Mouse (Mus musculus) CH12.LX (cell line): ENCODE results near the gene Rbbp8nl. TPM values are rescaled to one million over a fixed set of nuclear protein-coding genes. Genes with fewer than 3 reads are reported as not detected.

Experiments
- DNase-seq: peaks from one replicate; pipeline ENCODE4 v3.0.0-alpha.2; 2013; ENCODE audit errors: extremely low read depth
- H3K27ac ChIP-seq: 2 replicates; pipeline ENCODE4 v1.5.1; 2012; ENCODE audit warnings: low read depth, mild to moderate bottlenecking, control low read depth, moderate library complexity; ENCODE audit not compliant: insufficient read depth
- H3K27me3 ChIP-seq: replicated peaks from 2 replicates; pipeline ENCODE3; 2012; ENCODE audit warnings: inconsistent platforms
- H3K36me3 ChIP-seq, 2 experiments: replicated peaks in 1 of 2; 2 replicates each; pipeline versions ENCODE3 to v1.6.1; 2012; ENCODE audit warnings: inconsistent platforms in 1 of 2, low read length in 1 of 2, mild to moderate bottlenecking in 1 of 2, mixed read lengths in 1 of 2, moderate library complexity in 1 of 2; ENCODE audit not compliant: control insufficient read depth in 1 of 2, insufficient read depth in 1 of 2
- H3K4me1 ChIP-seq, 2 experiments: 2 replicates each; pipeline ENCODE4 v1.6.1; 2012; ENCODE audit warnings: inconsistent platforms in 1 of 2, moderate library complexity in 1 of 2; ENCODE audit not compliant: insufficient read depth in 2 of 2, control insufficient read depth in 1 of 2
- H3K4me2 ChIP-seq: 2 replicates; pipeline ENCODE4 v1.6.1; 2012; ENCODE audit warnings: low read depth, mild to moderate bottlenecking, control low read depth; ENCODE audit not compliant: poor library complexity, insufficient read depth, severe bottlenecking
- H3K4me3 ChIP-seq, 3 experiments: fragments of 150-350 bp in 1 of 3; sonication (generic) in 1 of 3; replicated peaks in 1 of 3; 2 replicates each; pipeline versions ENCODE3 to v1.5.1; 2011 to 2012; ENCODE audit warnings: low read depth in 2 of 3, low read length in 2 of 3, mild to moderate bottlenecking in 2 of 3, moderate library complexity in 2 of 3, control low read depth in 1 of 3, improper control_type of control experiment in 1 of 3, inconsistent platforms in 1 of 3, mixed read lengths in 1 of 3; ENCODE audit not compliant: poor library complexity in 1 of 3
- H3K79me2 ChIP-seq: replicated peaks from 2 replicates; pipeline ENCODE4 v1.6.1; 2012; ENCODE audit warnings: mild to moderate bottlenecking, moderate library complexity; ENCODE audit not compliant: control insufficient read depth, poor library complexity, insufficient read depth, severe bottlenecking; ENCODE audit errors: extremely low read depth
- H3K9ac ChIP-seq: 2 replicates; pipeline ENCODE4 v1.6.1; 2012; ENCODE audit warnings: low read depth, mild to moderate bottlenecking, control low read depth, moderate library complexity; ENCODE audit not compliant: insufficient read depth
- H3K9me3 ChIP-seq: replicated peaks from 2 replicates; pipeline ENCODE3; 2012; ENCODE audit warnings: low read length, inconsistent platforms, mixed read lengths
- BHLHE40 ChIP-seq: IDR thresholded peaks from 2 replicates; pipeline ENCODE4 v1.6.1; 2011; ENCODE audit warnings: mild to moderate bottlenecking, low read depth, low read length, improper control_type of control experiment
- CHD1 ChIP-seq: IDR thresholded peaks from 2 replicates; pipeline ENCODE4 v1.6.1; 2012; ENCODE audit warnings: low read depth, low read length, improper control_type of control experiment, inconsistent platforms
- CHD2 ChIP-seq: IDR thresholded peaks from 2 replicates; pipeline ENCODE4 v1.6.1; 2011; ENCODE audit warnings: low read length, improper control_type of control experiment
- CTCF ChIP-seq, 2 experiments: IDR thresholded peaks in 1 of 2; conservative IDR thresholded peaks in 1 of 2; 2 replicates each; pipeline ENCODE4 v1.5.1; 2011 to 2012; ENCODE audit warnings: low read depth in 2 of 2, low read length in 2 of 2, improper control_type of control experiment in 1 of 2, inconsistent platforms in 1 of 2, mild to moderate bottlenecking in 1 of 2, moderate library complexity in 1 of 2
- E2F4 ChIP-seq: IDR thresholded peaks from 2 replicates; pipeline ENCODE4 v1.6.1; 2011; ENCODE audit warnings: low read depth, low read length, improper control_type of control experiment; ENCODE audit not compliant: insufficient replicate concordance
- HCFC1 ChIP-seq: IDR thresholded peaks from 2 replicates; pipeline ENCODE4 v1.6.1; 2012; ENCODE audit warnings: low read depth, mild to moderate bottlenecking, inconsistent platforms, low read length, improper control_type of control experiment
- IRF4 ChIP-seq: IDR thresholded peaks from 2 replicates; pipeline ENCODE4 v1.6.1; 2014; ENCODE audit warnings: low read depth, mild to moderate bottlenecking, inconsistent platforms, low read length, improper control_type of control experiment
- JUN ChIP-seq: IDR thresholded peaks from 2 replicates; pipeline ENCODE4 v1.6.1; 2011; ENCODE audit warnings: low read depth, mild to moderate bottlenecking, low read length, improper control_type of control experiment, moderate library complexity; ENCODE audit not compliant: insufficient read depth
- JUND ChIP-seq: conservative IDR thresholded peaks from 2 replicates; pipeline ENCODE4 v1.6.1; 2011; ENCODE audit warnings: low read depth, low read length, improper control_type of control experiment
- MAZ ChIP-seq: IDR thresholded peaks from 2 replicates; pipeline ENCODE4 v1.6.1; 2012; ENCODE audit warnings: low read depth, mild to moderate bottlenecking, inconsistent platforms, low read length, improper control_type of control experiment, moderate library complexity
- MXI1 ChIP-seq: IDR thresholded peaks from 2 replicates; pipeline ENCODE4 v1.6.1; 2011; ENCODE audit warnings: mild to moderate bottlenecking, low read depth, low read length, improper control_type of control experiment
- NELFE ChIP-seq: IDR thresholded peaks from 2 replicates; pipeline ENCODE4 v1.6.1; 2011; ENCODE audit warnings: low read depth, low read length, improper control_type of control experiment
- NRF1 ChIP-seq: IDR thresholded peaks from 2 replicates; pipeline ENCODE4 v1.6.1; 2014; ENCODE audit warnings: low read depth, mild to moderate bottlenecking, inconsistent platforms, low read length, improper control_type of control experiment, moderate library complexity
- PAX5 ChIP-seq: IDR thresholded peaks from 2 replicates; pipeline ENCODE4 v1.6.1; 2012; ENCODE audit warnings: low read length, inconsistent platforms, mixed read lengths
- POLR2A ChIP-seq: IDR thresholded peaks from 2 replicates; pipeline ENCODE4 v1.6.1; 2011; ENCODE audit warnings: low read depth, mild to moderate bottlenecking, improper control_type of control experiment, low read length
- POLR2AphosphoS2 ChIP-seq: IDR thresholded peaks from 2 replicates; pipeline ENCODE4 v1.6.1; 2011; ENCODE audit warnings: low read depth, low read length, improper control_type of control experiment
- RAD21 ChIP-seq: IDR thresholded peaks from 2 replicates; pipeline ENCODE4 v1.6.1; 2011; ENCODE audit warnings: low read depth, mild to moderate bottlenecking, low read length, improper control_type of control experiment, moderate library complexity
- SIN3A ChIP-seq: IDR thresholded peaks from 2 replicates; pipeline ENCODE4 v1.6.1; 2012; ENCODE audit warnings: low read length, improper control_type of control experiment, inconsistent platforms
- SMC3 ChIP-seq: IDR thresholded peaks from 2 replicates; pipeline ENCODE4 v1.6.1; 2011; ENCODE audit warnings: low read depth, low read length, improper control_type of control experiment
- TCF12 ChIP-seq: IDR thresholded peaks from 2 replicates; pipeline ENCODE4 v1.6.1; 2014; ENCODE audit warnings: low read depth, mild to moderate bottlenecking, inconsistent platforms, low read length, improper control_type of control experiment
- UBTF ChIP-seq: IDR thresholded peaks from 2 replicates; pipeline ENCODE4 v1.6.1; 2012; ENCODE audit warnings: low read depth, mild to moderate bottlenecking, inconsistent platforms, low read length, improper control_type of control experiment, moderate library complexity
- ZC3H11A ChIP-seq: IDR thresholded peaks from 2 replicates; pipeline ENCODE4 v1.6.1; 2012; ENCODE audit warnings: low read depth, mild to moderate bottlenecking, inconsistent platforms, low read length, improper control_type of control experiment
- ZKSCAN1 ChIP-seq: IDR thresholded peaks from 2 replicates; pipeline ENCODE4 v1.6.1; 2012; ENCODE audit warnings: low read depth, inconsistent platforms, low read length, improper control_type of control experiment, borderline replicate concordance
- ZNF384 ChIP-seq: IDR thresholded peaks from 2 replicates; pipeline ENCODE4 v1.6.1; 2012; ENCODE audit warnings: low read depth, low read length, improper control_type of control experiment, inconsistent platforms
- dilution Hi-C: fragments of 300-500 bp; cut with MboI; formaldehyde crosslinking; loops from 2 replicates; pipeline ENCODE4 v1.14.3; 2020; ENCODE audit warnings: low sequenced_read_pairs; ENCODE audit not compliant: extremely low pct_unique_long_range_greater_than_20kb, extremely low pct_ligation_motif_present
- in situ Hi-C: fragments of 300-500 bp; cut with MboI; formaldehyde crosslinking; loops from 3 replicates; pipeline ENCODE4 v1.14.3; 2019; ENCODE audit warnings: low sequenced_read_pairs, low pct_ligation_motif_present, low pct_unique_long_range_greater_than_20kb, mixed read lengths
- polyA plus RNA-seq: library from polyadenylated mRNA; unstranded; fragments of >175 nt; gene quantifications from 2 replicates; pipeline ENCODE4 v1.2.1, GENCODE M21; 2012; ENCODE audit warnings: low read depth; ENCODE audit not compliant: insufficient read length
- total RNA-seq, 2 experiments: library from RNA; depleted of rRNA; stranded (reverse); fragments of 300-350 nt in 1 of 2; fragments of >200 nt in 1 of 2; gene quantifications; 2 replicates each; pipeline ENCODE4 v1.2.3; 2012 to 2014

The Rbbp8nl gene
- total and polyA plus RNA-seq, 3 experiments = not detected

GRCm38 (mm10) chr2:180250930-180251611 is 38.6 kb downstream of the Rbbp8nl start:
- H3K9ac ChIP-seq = no peak overlapping the region
- H3K9me3 ChIP-seq = no peaks in the 10 kb centered on the region
- dilution Hi-C loops = no loop called here
- in situ Hi-C loops = loop anchor here (5.0 to 10.0 kb wide), 2 partner anchors 69 to 336 kb away; no protein-coding TSS in a partner anchor
- H3K27me3 ChIP-seq = no peaks in the 10 kb centered on the region
- TF ChIP-seq POLR2AphosphoS2 (no peak), TCF12 (no peak), UBTF (no peak), CTCF (conservative IDR thresholded peaks at IDR 0.05 in 1 of 2, IDR thresholded peaks at IDR 0.05 in 1 of 2; ENCODE audit: low read depth in 2 of 2, low read length in 2 of 2) (peak; percentile 96), SMC3 (peak; percentile 89), ZNF384 (no peak), IRF4 (no peak), RAD21 (peak; percentile 97), JUN (no peak), ZC3H11A (peak; percentile 35; the same call in 1 of the 2 replicates), NRF1 (no peak)
- H3K79me2 ChIP-seq = no peaks in the 10 kb centered on the region
- H3K27ac ChIP-seq = no peak overlapping the region
- no peak overlapping the region for H3K4me3 ChIP-seq
- H3K36me3 ChIP-seq = peaks cover 0 to 7% of the 10 kb centered on the region in 2 experiments
- H3K4me1 ChIP-seq = peaks cover 0 to 9% of the 10 kb centered on the region in 2 experiments; a peak in 2 of 4 replicates
- peak; percentile 88 for DNase-seq
- H3K4me2 ChIP-seq = no peak overlapping the region

- H3K36me3 ChIP-seq = no peaks in the 10 kb centered on the region
- in situ Hi-C loops = no loop called here
- H3K4me2 ChIP-seq = no peak overlapping the region
- dilution Hi-C loops = no loop called here
- H3K4me1 ChIP-seq = peaks cover 0 to 3% of the 10 kb centered on the region in 2 experiments; a peak in 2 of 4 replicates
- H3K27me3 ChIP-seq = no peaks in the 10 kb centered on the region
- H3K27ac ChIP-seq = no peak overlapping the region
- H3K79me2 ChIP-seq = no peaks in the 10 kb centered on the region
- no peaks in the 10 kb centered on the region for H3K9me3 ChIP-seq
- no peak overlapping the region for H3K4me3 ChIP-seq
- TF ChIP-seq JUN = no peak
- TF ChIP-seq RAD21 = no peak
- TF ChIP-seq POLR2AphosphoS2 = no peak
- TF ChIP-seq PAX5 = no peak
- no peak for TF ChIP-seq CHD1
- TF ChIP-seq MXI1 = no peak
- TF ChIP-seq POLR2A = no peak
- no peak for TF ChIP-seq HCFC1
- TF ChIP-seq ZNF384 = no peak
- TF ChIP-seq MAZ = no peak
- TF ChIP-seq SMC3 = no peak
- TF ChIP-seq SIN3A = no peak
- TF ChIP-seq ZKSCAN1 = no peak
- no peak for TF ChIP-seq CHD2
- no peak for TF ChIP-seq NELFE
- TF ChIP-seq BHLHE40 = no peak
- no peak for TF ChIP-seq E2F4
- TF ChIP-seq JUND = no peak
- H3K9ac ChIP-seq = no peak overlapping the region
- DNase-seq = no peak
Measured at GRCm38 (mm10) chr2:180248947-180249660, 40.6 kb downstream of the Rbbp8nl start.
